Mouse (Mus musculus): ENCODE results near the gene Erf.

- no peak for TF ChIP-seq CTCF (IDR thresholded peaks at IDR 0.05; ENCODE audit: insufficient read depth, low read length)
- TF ChIP-seq POLR2A (IDR thresholded peaks at IDR 0.05; ENCODE audit: borderline replicate concordance, extremely low read depth, low read depth, low read length), result peak; percentile 92; the same call in 1 of the 2 replicates
Observed at GRCm38 (mm10) chr7:25281734-25282601, 31.4 kb upstream of the Erf start.

Data from lung, adult 2 months (tissue).